Mouse (Mus musculus) liver, embryonic 14.5 days (tissue): ENCODE results near the gene Clec9a.

ENCODE experiments used
- CTCF ChIP-seq: IDR thresholded peaks from 2 replicates; pipeline ENCODE4 v1.5.1; 2016; ENCODE audit warnings: antibody characterized with exemption, low read depth, control low read depth
- EP300 ChIP-seq: IDR thresholded peaks from 2 replicates; pipeline ENCODE4 v1.6.1; 2016; ENCODE audit warnings: antibody characterized with exemption, low read depth

- TF ChIP-seq CTCF = no peak
- no peak for TF ChIP-seq EP300
Observed at GRCm38 (mm10) chr6:129407324-129407723, 1.3 kb upstream of the Clec9a start.
